Mouse (Mus musculus): ENCODE data around the gene Plagl1. TPM values are rescaled to one million over a fixed set of nuclear protein-coding genes. Genes with fewer than 3 reads are reported as not detected.

Plagl1 gene
- polyA plus RNA-seq, 1 experiment from 2014 or later, result 89.5 TPM

GRCm38 (mm10) chr10:13047816-13048215 is 12.5 kb upstream of the Plagl1 start:
- no peak overlapping the region for H3K4me3 ChIP-seq
- H3K9me3 ChIP-seq, result 0 out of 2 replicates have a peak, but pooled peaks cover 5% of the 10 kb centered on the region
- H3K27me3 ChIP-seq (ENCODE audit: poor library complexity, severe bottlenecking), result no peaks in the 10 kb centered on the region
- WGBS, result 55% methylated on average over 4 of the region's 4 CpGs
- H3K4me1 ChIP-seq, result no peaks in the 10 kb centered on the region
- no peak overlapping the region for H3K27ac ChIP-seq
- no peak for DNase-seq (ENCODE audit: extremely low spot score, low spot score)
- no peaks in the 10 kb centered on the region for H3K36me3 ChIP-seq (replicated peaks)

DNA sequence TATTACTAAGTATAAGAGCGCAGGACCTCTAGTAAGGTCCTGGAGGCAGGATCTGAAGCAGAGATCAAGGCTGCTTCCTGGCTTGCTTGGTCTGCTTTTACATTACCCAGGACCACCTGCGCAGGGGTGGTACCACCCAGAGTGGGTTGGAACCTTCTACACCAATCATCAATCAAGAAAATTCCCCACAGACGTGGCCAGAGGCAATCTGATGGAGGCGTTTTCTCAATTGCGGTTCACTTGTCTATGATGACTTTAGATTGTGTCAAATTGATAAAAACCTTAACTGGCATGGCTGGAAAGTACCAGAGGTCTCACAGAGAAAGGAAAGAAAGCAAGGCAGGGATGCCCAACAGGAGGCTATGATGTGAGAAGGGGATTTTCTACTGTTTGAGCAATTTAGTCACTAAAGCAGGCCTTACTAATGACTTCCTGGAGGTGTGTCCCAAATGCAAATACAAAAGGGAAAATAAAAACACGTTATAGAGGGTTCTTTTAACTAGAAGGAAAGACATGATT is 3.4 kb upstream of the Plagl1 start:
- WGBS, result 88% methylated on average over 6 of the region's 6 CpGs
- peaks cover 26% of the 10 kb centered on the region for H3K4me1 ChIP-seq

GRCm38 (mm10) chr10:13060821-13061671 is 742 bp downstream of the Plagl1 start:
- H3K27ac ChIP-seq, result peak overlapping the region; percentile 80
- peak; percentile 19 for DNase-seq (ENCODE audit: extremely low spot score, low spot score)
- peak overlapping the region; percentile 51 for H3K4me3 ChIP-seq
- peaks cover 66% of the 10 kb centered on the region for H3K27me3 ChIP-seq (ENCODE audit: poor library complexity, severe bottlenecking)
- peaks cover 34% of the 10 kb centered on the region for H3K4me1 ChIP-seq
- no peaks in the 10 kb centered on the region for H3K9me3 ChIP-seq
- H3K36me3 ChIP-seq (replicated peaks), result no peaks in the 10 kb centered on the region
- 4% methylated on average over 46 of the region's 46 CpGs for WGBS

More for the DNA sequence above, 3.4 kb upstream of the Plagl1 start:
- no peaks in the 10 kb centered on the region for H3K9me3 ChIP-seq
- no peak overlapping the region for H3K4me3 ChIP-seq
- H3K27ac ChIP-seq, result no peak overlapping the region
- DNase-seq (ENCODE audit: extremely low spot score, low spot score), result no peak
- peaks cover 41% of the 10 kb centered on the region for H3K27me3 ChIP-seq (ENCODE audit: poor library complexity, severe bottlenecking)
- no peaks in the 10 kb centered on the region for H3K36me3 ChIP-seq (replicated peaks)

DNA sequence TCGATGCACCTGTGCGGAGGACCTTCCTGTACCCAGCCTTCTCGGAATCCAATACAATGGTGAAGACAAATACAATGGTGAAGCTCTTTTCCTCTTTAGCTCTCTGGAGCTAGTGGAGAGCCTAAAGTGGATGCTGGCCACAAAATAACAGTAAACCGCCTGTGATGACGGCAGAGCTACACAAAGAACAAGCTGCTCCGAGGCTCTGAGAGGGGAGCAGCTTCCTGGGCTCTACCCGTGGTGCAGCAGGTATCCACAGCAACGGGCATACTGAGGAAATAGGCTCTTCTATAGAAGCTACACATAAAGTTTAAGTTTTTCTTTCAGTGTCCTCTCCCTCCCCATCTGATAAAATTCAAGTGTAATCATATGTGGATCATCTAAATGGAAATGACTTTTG is 2.1 kb downstream of the Plagl1 start:
- Histone ChIP-seq H3K4me1 (peaks cover 34% of the 10 kb centered on the region), H3K36me3 (replicated peaks) (no peaks in the 10 kb centered on the region), H3K27ac (no peak overlapping the region), H3K4me3 (no peak overlapping the region), H3K9me3 (no peaks in the 10 kb centered on the region), H3K27me3 (ENCODE audit: poor library complexity, severe bottlenecking) (peaks cover 66% of the 10 kb centered on the region)
- WGBS, result 44% methylated on average over 8 of the region's 8 CpGs
- DNase-seq (ENCODE audit: extremely low spot score, low spot score), result no peak

GRCm38 (mm10) chr10:13063457-13063856 is 3.2 kb downstream of the Plagl1 start:
- WGBS, result 34% methylated on average over 7 of the region's 7 CpGs
- Histone ChIP-seq H3K9me3 (no peaks in the 10 kb centered on the region), H3K27ac (no peak overlapping the region), H3K4me1 (peaks cover 31% of the 10 kb centered on the region), H3K36me3 (replicated peaks) (no peaks in the 10 kb centered on the region), H3K4me3 (no peak overlapping the region), H3K27me3 (ENCODE audit: poor library complexity, severe bottlenecking) (peaks cover 57% of the 10 kb centered on the region)
- DNase-seq (ENCODE audit: extremely low spot score, low spot score), result no peak

GRCm38 (mm10) chr10:13065129-13065752 is 4.9 kb downstream of the Plagl1 start:
- H3K4me3 ChIP-seq, result no peak overlapping the region
- peaks cover 21% of the 10 kb centered on the region for H3K4me1 ChIP-seq
- 78% methylated on average over 3 of the region's 3 CpGs for WGBS
- DNase-seq (ENCODE audit: extremely low spot score, low spot score), result no peak
- no peaks in the 10 kb centered on the region for H3K36me3 ChIP-seq (replicated peaks)
- H3K27me3 ChIP-seq (ENCODE audit: poor library complexity, severe bottlenecking), result peaks cover 42% of the 10 kb centered on the region
- H3K27ac ChIP-seq, result no peak overlapping the region
- H3K9me3 ChIP-seq, result no peaks in the 10 kb centered on the region

- H3K4me1 ChIP-seq, result no peaks in the 10 kb centered on the region
- H3K36me3 ChIP-seq (replicated peaks), result no peaks in the 10 kb centered on the region
- no peak overlapping the region for H3K4me3 ChIP-seq
- DNase-seq (ENCODE audit: extremely low spot score, low spot score), result no peak
- H3K27ac ChIP-seq, result no peak overlapping the region
- H3K27me3 ChIP-seq (ENCODE audit: poor library complexity, severe bottlenecking), result no peaks in the 10 kb centered on the region
- H3K9me3 ChIP-seq, result peaks cover 8% of the 10 kb centered on the region; the same call in 1 of the 2 replicates
- 92% methylated on average over 2 of the region's 2 CpGs for WGBS
These were observed 10.7 kb downstream of the Plagl1 start for GRCm38 (mm10) chr10:13071031-13071430.

- Histone ChIP-seq H3K36me3 (replicated peaks) (no peaks in the 10 kb centered on the region), H3K4me3 (no peak overlapping the region), H3K27me3 (ENCODE audit: poor library complexity, severe bottlenecking) (no peaks in the 10 kb centered on the region), H3K27ac (no peak overlapping the region), H3K9me3 (no peaks in the 10 kb centered on the region), H3K4me1 (peaks cover 8% of the 10 kb centered on the region)
- DNase-seq (ENCODE audit: extremely low spot score, low spot score), result no peak
- 79% methylated on average over 7 of the region's 7 CpGs for WGBS
These were observed 16.7 kb downstream of the Plagl1 start for GRCm38 (mm10) chr10:13076807-13077532.

DNA sequence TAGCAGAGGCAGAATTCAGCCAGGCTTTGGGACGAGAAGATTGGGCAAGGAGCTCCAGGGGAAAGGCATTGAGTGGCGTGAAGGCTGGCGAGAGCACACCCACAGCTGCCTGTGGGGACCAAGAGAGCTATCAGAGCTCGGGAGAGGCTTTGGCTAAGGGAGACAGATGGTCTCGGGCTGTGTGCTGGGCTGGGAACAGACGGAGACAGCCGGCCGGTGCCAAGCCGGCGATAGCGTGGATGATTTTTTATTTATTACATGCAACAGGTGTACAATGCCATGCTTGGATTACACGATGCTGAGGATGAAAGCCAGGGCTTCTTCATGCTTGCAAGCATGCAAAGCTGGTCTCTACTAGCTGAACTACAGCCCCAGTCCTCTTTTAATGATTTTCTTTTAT is 22.2 kb downstream of the Plagl1 start:
- H3K27ac ChIP-seq, result no peak overlapping the region
- no peaks in the 10 kb centered on the region for H3K9me3 ChIP-seq

GRCm38 (mm10) chr10:13090596-13091424 is 30.5 kb downstream of the Plagl1 start:
- Histone ChIP-seq H3K36me3 (replicated peaks) (peaks cover 5% of the 10 kb centered on the region), H3K27me3 (ENCODE audit: poor library complexity, severe bottlenecking) (no peaks in the 10 kb centered on the region), H3K27ac (peak overlapping the region; percentile 88), H3K4me3 (peak overlapping the region; percentile 62), H3K9me3 (peaks cover 37% of the 10 kb centered on the region), H3K4me1 (peaks cover 33% of the 10 kb centered on the region)
- DNase-seq (ENCODE audit: extremely low spot score, low spot score), result peak; percentile 77
- 52% methylated on average over 70 of the region's 70 CpGs for WGBS

More for the DNA sequence above, 22.2 kb downstream of the Plagl1 start:
- 90% methylated on average over 12 of the region's 12 CpGs for WGBS
- Histone ChIP-seq H3K27me3 (ENCODE audit: poor library complexity, severe bottlenecking) (no peaks in the 10 kb centered on the region), H3K36me3 (replicated peaks) (no peaks in the 10 kb centered on the region), H3K4me1 (peaks cover 4% of the 10 kb centered on the region; the same call in 1 of the 2 replicates), H3K4me3 (no peak overlapping the region)
- no peak for DNase-seq (ENCODE audit: extremely low spot score, low spot score)

GRCm38 (mm10) chr10:13092996-13093395 is 32.7 kb downstream of the Plagl1 start:
- 72% methylated on average over 3 of the region's 3 CpGs for WGBS
- Histone ChIP-seq H3K36me3 (replicated peaks) (peaks cover 5% of the 10 kb centered on the region), H3K27ac (no peak overlapping the region), H3K9me3 (peaks cover 37% of the 10 kb centered on the region), H3K27me3 (ENCODE audit: poor library complexity, severe bottlenecking) (no peaks in the 10 kb centered on the region), H3K4me3 (peak overlapping the region; percentile 62), H3K4me1 (peaks cover 29% of the 10 kb centered on the region)
- DNase-seq (ENCODE audit: extremely low spot score, low spot score), result no peak

- 91% methylated on average over 1 of the region's 1 CpGs for WGBS
- H3K4me1 ChIP-seq, result peaks cover 31% of the 10 kb centered on the region
These were observed 38.6 kb downstream of the Plagl1 start for GRCm38 (mm10) chr10:13098895-13099294.

More at GRCm38 (mm10) chr10:13098895-13099294, 38.6 kb downstream of the Plagl1 start:
- H3K27ac ChIP-seq, result peak overlapping the region; percentile 8; the same call in 1 of the 2 replicates
- no peaks in the 10 kb centered on the region for H3K27me3 ChIP-seq (ENCODE audit: poor library complexity, severe bottlenecking)
- no peak for DNase-seq (ENCODE audit: extremely low spot score, low spot score)
- H3K36me3 ChIP-seq (replicated peaks), result 0 out of 2 replicates have a peak, but pooled peaks cover 2% of the 10 kb centered on the region
- no peak overlapping the region for H3K4me3 ChIP-seq
- no peaks in the 10 kb centered on the region for H3K9me3 ChIP-seq

Data from forebrain, embryonic 10.5 days (tissue).